Mouse (Mus musculus): ENCODE data around the gene Gprin1. TPM values are rescaled to one million over a fixed set of nuclear protein-coding genes. Genes with fewer than 3 reads are reported as not detected.

Gprin1 gene
- total RNA-seq, 2 experiments from 2014 or later, result not detected

- ATAC-seq (replicated peaks; ENCODE audit: poor library complexity, severe bottlenecking), result no peak
Observed at GRCm38 (mm10) chr13:54760906-54761305, 11.2 kb upstream of the Gprin1 start.

GRCm38 (mm10) chr13:54760164-54760795 is 10.6 kb upstream of the Gprin1 start:
- no peak for ATAC-seq (replicated peaks; ENCODE audit: poor library complexity, severe bottlenecking)

GRCm38 (mm10) chr13:54759496-54759895 is 9.8 kb upstream of the Gprin1 start:
- ATAC-seq (replicated peaks; ENCODE audit: poor library complexity, severe bottlenecking), result no peak

- ATAC-seq (replicated peaks; ENCODE audit: poor library complexity, severe bottlenecking), result no peak
Observed at GRCm38 (mm10) chr13:54758756-54759470, 9.2 kb upstream of the Gprin1 start.

- ATAC-seq (replicated peaks; ENCODE audit: poor library complexity, severe bottlenecking), result peak; percentile 93
Observed at GRCm38 (mm10) chr13:54758045-54758755, 8.5 kb upstream of the Gprin1 start.

- no peak for ATAC-seq (replicated peaks; ENCODE audit: poor library complexity, severe bottlenecking)
Observed at GRCm38 (mm10) chr13:54757093-54757830, 7.6 kb upstream of the Gprin1 start.

- ATAC-seq (replicated peaks; ENCODE audit: poor library complexity, severe bottlenecking), result no peak
Observed at GRCm38 (mm10) chr13:54756156-54756712, 6.6 kb upstream of the Gprin1 start.

GRCm38 (mm10) chr13:54755201-54755830 is 5.6 kb upstream of the Gprin1 start:
- ATAC-seq (replicated peaks; ENCODE audit: poor library complexity, severe bottlenecking), result no peak

- no peak for ATAC-seq (replicated peaks; ENCODE audit: poor library complexity, severe bottlenecking)
Observed at GRCm38 (mm10) chr13:54754169-54755080, 4.8 kb upstream of the Gprin1 start.

GRCm38 (mm10) chr13:54753733-54754132 is 4.1 kb upstream of the Gprin1 start:
- ATAC-seq (replicated peaks; ENCODE audit: poor library complexity, severe bottlenecking), result no peak

- no peak for ATAC-seq (replicated peaks; ENCODE audit: poor library complexity, severe bottlenecking)
Observed at GRCm38 (mm10) chr13:54752656-54753055, 3.0 kb upstream of the Gprin1 start.

- ATAC-seq (replicated peaks; ENCODE audit: poor library complexity, severe bottlenecking), result no peak
Observed at GRCm38 (mm10) chr13:54750699-54751098, 1.0 kb upstream of the Gprin1 start.

- ATAC-seq (replicated peaks; ENCODE audit: poor library complexity, severe bottlenecking), result peak; percentile 55
Observed at GRCm38 (mm10) chr13:54749061-54749863, 412 bp downstream of the Gprin1 start.

- ATAC-seq (replicated peaks; ENCODE audit: poor library complexity, severe bottlenecking), result no peak
Observed at GRCm38 (mm10) chr13:54748721-54749060, 983 bp downstream of the Gprin1 start.

GRCm38 (mm10) chr13:54748190-54748589 is 1.5 kb downstream of the Gprin1 start:
- no peak for ATAC-seq (replicated peaks; ENCODE audit: poor library complexity, severe bottlenecking)

GRCm38 (mm10) chr13:54746896-54747295 is 2.8 kb downstream of the Gprin1 start:
- no peak for ATAC-seq (replicated peaks; ENCODE audit: poor library complexity, severe bottlenecking)

- no peak for ATAC-seq (replicated peaks; ENCODE audit: poor library complexity, severe bottlenecking)
Observed at GRCm38 (mm10) chr13:54746110-54746509, 3.6 kb downstream of the Gprin1 start.

GRCm38 (mm10) chr13:54738213-54738601 is 11.5 kb downstream of the Gprin1 start:
- no peak for ATAC-seq (replicated peaks; ENCODE audit: poor library complexity, severe bottlenecking)

Measured in granulocyte monocyte progenitor cell, adult 5-6 weeks (primary cell).